Mouse (Mus musculus) liver, adult 2 months (tissue): ENCODE results near the gene Klb. TPM values are rescaled to one million over a fixed set of nuclear protein-coding genes. Genes with fewer than 3 reads are reported as not detected.

Source experiments
- DNase-seq: peaks from one replicate; pipeline ENCODE4 v3.0.0-alpha.2; 2011; ENCODE audit warnings: low read depth, low spot score; ENCODE audit errors: extremely low read depth
- H3K27ac ChIP-seq: fragments of 200-500 bp; replicated peaks from 2 replicates; pipeline ENCODE4 v1.5.1; 2012; ENCODE audit warnings: low read depth, mild to moderate bottlenecking, control low read depth, inconsistent platforms, low read length; ENCODE audit not compliant: insufficient read depth
- H3K27me3 ChIP-seq: fragments of 200-500 bp; 2 replicates; pipeline ENCODE4 v1.6.1; 2012; ENCODE audit warnings: mild to moderate bottlenecking, moderate library complexity, low read length, inconsistent platforms; ENCODE audit not compliant: control insufficient read depth, insufficient read depth
- H3K36me3 ChIP-seq: fragments of 200-500 bp; 2 replicates; pipeline ENCODE4 v1.6.1; 2012; ENCODE audit warnings: low read length, inconsistent platforms; ENCODE audit not compliant: control insufficient read depth, insufficient read depth
- H3K4me1 ChIP-seq: fragments of 200-500 bp; 2 replicates; pipeline ENCODE4 v1.6.1; 2011; ENCODE audit warnings: low read length; ENCODE audit not compliant: control insufficient read depth, insufficient read depth
- H3K4me3 ChIP-seq: fragments of 200-500 bp; 2 replicates; pipeline ENCODE4 v1.5.1; 2011; ENCODE audit warnings: low read depth, mild to moderate bottlenecking, control low read depth, low read length, moderate library complexity; ENCODE audit not compliant: insufficient read depth
- H3K79me2 ChIP-seq: fragments of 200-500 bp; 2 replicates; pipeline ENCODE4 v1.6.1; 2012; ENCODE audit warnings: inconsistent platforms, mild to moderate bottlenecking, low read length, moderate library complexity; ENCODE audit not compliant: control insufficient read depth, insufficient read depth
- H3K9ac ChIP-seq: fragments of 200-500 bp; 2 replicates; pipeline ENCODE4 v1.6.1; 2012; ENCODE audit warnings: low read depth, mild to moderate bottlenecking, control low read depth, inconsistent platforms, low read length
- CTCF ChIP-seq: fragments of 200-500 bp; IDR thresholded peaks from 2 replicates; pipeline ENCODE4 v1.5.1; 2011; ENCODE audit warnings: low read depth, low read length, control low read depth
- POLR2A ChIP-seq: fragments of 200-500 bp; IDR thresholded peaks from 2 replicates; pipeline ENCODE4 v1.6.1; 2011; ENCODE audit warnings: low read length, control low read depth; ENCODE audit not compliant: insufficient read depth; ENCODE audit errors: extremely low read depth
- WGBS: fragments of 180-500 bp; shearing (Covaris S2); methylation state at CpG from one replicate; pipeline ENCODE4 v1.1.7; 2018; 5-methylcytosine and 5-hydroxymethylcytosine counted together
- polyA plus RNA-seq: library from polyadenylated mRNA; depleted of rRNA; stranded (reverse); fragments of >200 nt; gene quantifications from 2 replicates; pipeline ENCODE4 v1.2.3, GENCODE M21; 2012
- total RNA-seq: library from RNA; depleted of rRNA; stranded (reverse); fragments of >200 nt; gene quantifications from 2 replicates; pipeline ENCODE4 v1.2.3, GENCODE M21; 2014

The Klb gene
- total and polyA plus RNA-seq, 2 experiments: 17.7 to 40.2 TPM

GRCm38 (mm10) chr5:65374746-65375145, 26.6 kb downstream of the Klb start:
- whole genome bisulfite sequencing: 86% methylated on average over 7 of the region's 7 CpGs
- H3K9ac ChIP-seq: no peak overlapping the region
- no peak overlapping the region for H3K27ac ChIP-seq
- peaks cover 9% of the 10 kb centered on the region; the same call in 1 of the 2 replicates for H3K79me2 ChIP-seq
- no peaks in the 10 kb centered on the region for H3K36me3 ChIP-seq
- no peaks in the 10 kb centered on the region for H3K27me3 ChIP-seq
- peaks cover 5% of the 10 kb centered on the region for H3K4me1 ChIP-seq
- no peak for DNase-seq
- TF ChIP-seq CTCF: no peak
- no peak for TF ChIP-seq POLR2A
- no peak overlapping the region for H3K4me3 ChIP-seq

DNA sequence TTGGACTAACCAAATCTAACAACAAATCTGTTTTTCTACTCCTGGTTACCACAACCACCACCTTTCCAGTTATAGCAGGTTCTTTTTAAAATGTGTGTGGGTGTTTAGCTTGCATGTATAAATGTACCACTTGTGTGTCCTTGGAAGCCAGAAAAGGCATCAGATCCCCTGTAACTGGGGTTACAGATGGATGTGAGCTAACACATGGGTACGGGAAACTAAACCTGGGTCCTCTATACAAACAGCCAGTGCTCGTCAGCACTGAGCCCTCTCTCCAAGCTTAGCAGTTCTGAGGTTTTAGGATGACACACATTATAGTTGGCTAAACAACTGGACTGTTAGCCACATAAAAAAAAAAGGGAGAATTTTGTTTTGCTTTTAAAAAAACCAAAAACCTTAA, 37.6 kb downstream of the Klb start:
- H3K4me3 ChIP-seq: no peak overlapping the region
- H3K9ac ChIP-seq: no peak overlapping the region

DNA sequence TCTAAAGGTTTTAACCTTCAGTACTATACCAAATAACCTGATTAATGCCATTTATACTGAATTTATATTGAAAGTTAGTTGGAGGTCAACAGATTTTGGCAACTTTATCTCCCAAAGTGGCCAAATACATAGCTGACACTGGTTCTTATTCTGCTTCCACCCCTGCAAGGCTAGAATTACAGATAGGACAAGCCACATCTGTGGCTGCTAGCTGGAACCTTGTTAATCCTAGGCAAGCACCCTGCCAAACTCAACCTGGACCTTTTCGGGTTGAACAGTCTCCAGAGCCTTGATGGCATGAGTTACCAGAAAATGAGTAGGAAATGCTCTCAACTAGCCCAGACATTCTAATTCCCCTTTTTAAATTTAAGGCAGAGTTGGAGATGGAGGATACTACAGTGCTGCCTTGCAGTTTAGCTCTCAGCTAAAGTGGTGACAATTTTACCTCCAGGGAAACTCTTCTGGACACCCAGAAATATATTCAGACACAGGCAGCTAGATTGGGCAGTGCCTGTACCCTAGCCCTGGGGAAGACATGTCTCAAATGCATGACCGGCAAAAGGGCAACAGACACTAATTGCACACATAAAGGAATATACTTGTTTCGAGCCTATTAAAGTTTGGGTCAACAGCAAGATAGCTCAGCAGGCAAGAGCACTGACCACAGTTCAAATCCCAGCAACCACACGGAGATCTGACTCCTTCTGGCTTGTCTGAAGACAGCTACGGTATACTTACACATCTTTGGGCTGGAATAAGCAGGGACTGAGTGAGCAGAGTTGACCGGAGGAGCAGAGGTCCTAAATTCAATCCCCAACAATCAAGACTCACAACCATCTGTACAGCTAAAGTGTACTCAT, 39.1 kb downstream of the Klb start:
- H3K4me3 ChIP-seq: no peak overlapping the region
- peaks cover 8% of the 10 kb centered on the region for H3K4me1 ChIP-seq
- no peaks in the 10 kb centered on the region for H3K27me3 ChIP-seq
- peaks cover 34% of the 10 kb centered on the region for H3K36me3 ChIP-seq
- H3K27ac ChIP-seq: no peak overlapping the region
- 64% methylated on average over 6 of the region's 6 CpGs for WGBS
- no peak for DNase-seq
- TF ChIP-seq CTCF (no peak), POLR2A (no peak)
- H3K79me2 ChIP-seq: peaks cover 7% of the 10 kb centered on the region; the same call in 1 of the 2 replicates
- H3K9ac ChIP-seq: no peak overlapping the region

More for the DNA sequence above, 37.6 kb downstream of the Klb start:
- Histone ChIP-seq H3K36me3 (peaks cover 34% of the 10 kb centered on the region), H3K4me1 (peaks cover 8% of the 10 kb centered on the region), H3K27ac (no peak overlapping the region), H3K79me2 (peaks cover 3% of the 10 kb centered on the region; the same call in 1 of the 2 replicates), H3K27me3 (no peaks in the 10 kb centered on the region)
- TF ChIP-seq CTCF: no peak
- no peak for TF ChIP-seq POLR2A
- no peak for DNase-seq
- WGBS: 87% methylated on average over 2 of the region's 2 CpGs

DNA sequence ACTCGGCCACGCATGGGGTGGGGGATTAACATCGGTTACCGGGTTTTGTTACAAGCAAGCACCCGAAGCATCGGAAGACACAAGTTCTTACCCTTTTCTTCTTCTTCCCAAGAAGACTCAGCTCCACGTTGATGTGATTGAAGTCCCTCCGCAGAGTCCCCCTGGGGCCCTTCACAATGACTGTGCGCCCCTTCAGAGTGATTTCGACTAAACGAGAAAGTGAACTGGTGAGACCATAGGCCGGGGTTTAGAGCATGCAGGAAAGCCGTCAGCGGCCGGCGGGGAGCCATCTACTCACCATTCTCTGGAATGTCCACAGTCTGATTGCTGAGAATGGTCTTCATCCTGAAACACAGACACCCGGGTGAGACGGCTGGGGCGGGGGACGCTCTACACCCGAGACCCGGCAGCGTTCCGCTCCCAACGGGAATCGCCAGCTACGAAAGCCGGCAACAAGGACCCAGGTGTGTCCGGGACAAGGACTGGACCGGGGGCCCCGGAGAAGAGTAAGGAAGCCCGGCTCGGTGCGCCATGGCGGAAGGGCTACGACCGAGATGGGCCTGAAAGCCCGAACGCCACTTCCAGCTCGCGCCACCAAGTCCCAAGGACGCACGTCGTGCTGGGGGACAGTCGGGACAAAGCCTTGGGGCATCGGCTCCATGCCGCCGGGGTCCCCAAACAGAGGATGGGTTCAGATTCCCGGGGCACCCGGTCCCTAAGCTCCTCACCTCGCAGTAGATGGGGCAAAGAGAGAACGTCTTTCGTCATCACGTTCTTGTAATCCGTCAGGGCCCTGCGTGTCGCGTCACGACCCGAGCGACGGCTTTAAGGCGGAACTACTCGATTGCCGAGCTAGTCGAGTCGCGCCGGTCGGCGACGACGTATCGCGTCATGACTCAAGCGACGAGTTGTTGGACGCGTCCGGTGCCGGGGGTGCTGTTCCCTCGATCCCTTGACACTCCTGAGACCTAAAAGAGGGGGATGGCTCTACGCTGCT, 42.8 kb downstream of the Klb start, which contains the start of the genes Rpl9 and Lias:
Gene Rpl9 (minus strand): TSS at position 797 of the 997 bp plus-strand sequence.
Gene Lias (plus strand): TSS at position 850 of the 997 bp plus-strand sequence.
- WGBS: under 1% methylated on average over 83 of the region's 83 CpGs
- peaks cover 29% of the 10 kb centered on the region for H3K36me3 ChIP-seq
- H3K4me3 ChIP-seq: peak within 1 kb of the TSS; percentile 69
- H3K9ac ChIP-seq: peak within 1 kb of the TSS; percentile 84
- H3K79me2 ChIP-seq: peaks cover 7% of the 10 kb centered on the region; the same call in 1 of the 2 replicates
- peak; percentile 89 for DNase-seq
- no peaks in the 10 kb centered on the region for H3K27me3 ChIP-seq
- H3K4me1 ChIP-seq: peaks cover 8% of the 10 kb centered on the region
- peak within 1 kb of the TSS; percentile 70 for H3K27ac ChIP-seq
- TF ChIP-seq POLR2A: peak; percentile 91; the same call in 1 of the 2 replicates
- TF ChIP-seq CTCF: no peak

DNA sequence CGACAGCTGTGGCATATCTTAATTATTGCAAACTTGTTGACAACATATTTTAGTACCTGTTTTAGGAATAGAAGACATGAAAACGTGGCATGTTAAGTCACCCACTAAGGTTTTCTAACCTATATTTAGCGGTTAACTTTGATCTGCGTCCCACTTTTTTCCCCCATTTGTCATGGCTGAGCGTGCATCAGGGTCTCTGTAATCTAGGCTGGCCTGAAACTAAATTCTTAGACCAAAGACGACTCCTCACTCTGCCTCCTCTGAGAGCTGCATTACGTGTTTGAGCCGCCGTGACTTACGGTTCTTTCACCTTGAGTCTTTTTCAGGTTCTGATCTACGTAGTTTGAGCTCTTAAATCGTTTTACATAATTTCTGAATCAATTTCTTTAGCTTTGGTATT, 43.6 kb downstream of the Klb start:
- H3K27me3 ChIP-seq: no peaks in the 10 kb centered on the region
- 1% methylated on average over 12 of the region's 12 CpGs for WGBS
- H3K36me3 ChIP-seq: peaks cover 32% of the 10 kb centered on the region
- TF ChIP-seq CTCF (no peak), POLR2A (no peak)
- peak overlapping the region; percentile 69 for H3K4me3 ChIP-seq
- peak overlapping the region; percentile 74 for H3K9ac ChIP-seq
- no peak for DNase-seq
- H3K27ac ChIP-seq: peak overlapping the region; percentile 21; the same call in 1 of the 2 replicates
- peaks cover 8% of the 10 kb centered on the region for H3K4me1 ChIP-seq
- H3K79me2 ChIP-seq: peaks cover 7% of the 10 kb centered on the region; the same call in 1 of the 2 replicates
